Mouse (Mus musculus): ENCODE measurements around the gene Tmem165.

Gene Tmem165

DNA sequence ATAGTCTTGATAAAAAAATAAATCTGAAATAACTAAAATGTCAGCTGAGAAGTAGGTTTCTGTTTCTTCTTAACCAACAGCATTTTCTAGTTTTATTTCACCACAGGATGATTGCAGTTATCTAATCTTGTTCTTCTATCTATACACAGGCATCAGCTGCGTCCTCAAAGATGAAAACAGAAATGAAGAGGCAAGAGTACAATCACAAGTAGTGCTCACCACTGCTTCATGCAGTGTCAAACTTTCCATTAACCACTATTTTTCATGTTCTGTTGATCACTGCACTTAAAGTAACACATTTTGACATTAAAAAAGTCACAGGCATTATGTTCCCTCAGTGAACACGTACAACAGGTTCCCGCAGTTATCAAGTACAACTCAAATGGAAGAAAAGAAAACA lies 67.3 kb downstream of the Tmem165 start:
- DNase-seq: no peak

Data from B cell, adult 2 months (primary cell).